Mouse (Mus musculus) forebrain, embryonic 11.5 days (tissue): ENCODE measurements at regions not wholly inside any gene's neighbourhood (a gene's known extent, or its start where the extent isn't known, plus 50 kb on each side); places are given as distances from the start of the nearest gene placed in this dataset.

Source experiments
- ATAC-seq: fragments of 200-750 bp; cut with Nextera tagmentation; replicated peaks from 2 replicates; pipeline ENCODE4 v1.8.0; 2017; ENCODE audit warnings: moderate TSS enrichment; ENCODE audit not compliant: low FRiP score
- DNase-seq: peaks from one replicate; pipeline ENCODE4 v3.0.0-alpha.2; 2017; ENCODE audit warnings: low spot score
- H3K27ac ChIP-seq: fragments of 300-500 bp; sonication (generic); 2 replicates; pipeline ENCODE4 v1.5.1; 2014; ENCODE audit warnings: low read depth, low read length
- H3K27me3 ChIP-seq: fragments of 300-500 bp; sonication (generic); 2 replicates; pipeline ENCODE4 v1.6.1; 2014; ENCODE audit warnings: mild to moderate bottlenecking, low read length, mixed read lengths; ENCODE audit not compliant: control insufficient read depth, insufficient read depth
- H3K36me3 ChIP-seq: fragments of 300-500 bp; sonication (generic); 2 replicates; pipeline ENCODE4 v1.6.1; 2014; ENCODE audit warnings: mild to moderate bottlenecking, low read length, moderate library complexity, mixed read lengths; ENCODE audit not compliant: control insufficient read depth, insufficient read depth
- H3K4me1 ChIP-seq: fragments of 300-500 bp; sonication (generic); replicated peaks from 2 replicates; pipeline ENCODE4 v1.6.1; 2014; ENCODE audit warnings: low read length, mixed read lengths; ENCODE audit not compliant: control insufficient read depth, insufficient read depth
- H3K4me2 ChIP-seq: fragments of 300-500 bp; sonication (generic); 2 replicates; pipeline ENCODE4 v1.6.1; 2014; ENCODE audit warnings: low read depth, mild to moderate bottlenecking, low read length, moderate library complexity, mixed read lengths; ENCODE audit not compliant: severe bottlenecking
- H3K4me3 ChIP-seq: fragments of 300-500 bp; sonication (generic); 2 replicates; pipeline ENCODE4 v1.5.1; 2014; ENCODE audit warnings: low read depth, low read length
- H3K9ac ChIP-seq: fragments of 300-500 bp; sonication (generic); 2 replicates; pipeline ENCODE4 v1.6.1; 2014; ENCODE audit warnings: low read length
- H3K9me3 ChIP-seq: fragments of 300-500 bp; sonication (generic); 2 replicates; pipeline ENCODE4 v1.6.1; 2016; ENCODE audit warnings: low read length, mixed read lengths; ENCODE audit not compliant: control insufficient read depth
- WGBS: fragments of 180-500 bp; shearing (Covaris S2); extraction: QIAGEN DNeasy Blood & Tissue Kit; methylation state at CpG from one replicate; pipeline ENCODE4 v1.1.7; 2014; 5-methylcytosine and 5-hydroxymethylcytosine counted together

- H3K9ac ChIP-seq = no peak overlapping the region
- H3K4me2 ChIP-seq = no peak overlapping the region
- H3K4me1 ChIP-seq = peaks cover 4% of the 10 kb centered on the region; the same call in 1 of the 2 replicates
- peak; percentile 65 for ATAC-seq
- DNase-seq = no peak
- H3K36me3 ChIP-seq = no peaks in the 10 kb centered on the region
- no peak overlapping the region for H3K4me3 ChIP-seq
- no peaks in the 10 kb centered on the region for H3K9me3 ChIP-seq
- 29% methylated on average over 1 of the region's 1 CpGs for WGBS
- H3K27me3 ChIP-seq = no peaks in the 10 kb centered on the region
- H3K27ac ChIP-seq = no peak overlapping the region
These were observed 62.2 kb upstream of the Glycam1 start for GRCm38 (mm10) chr15:103627085-103627484.
